Mouse (Mus musculus) liver, embryonic 13.5 days (tissue): ENCODE results near the gene Pde11a. TPM values are rescaled to one million over a fixed set of nuclear protein-coding genes. Genes with fewer than 3 reads are reported as not detected.

ENCODE experiments used
- ATAC-seq: fragments of 200-750 bp; cut with Nextera tagmentation; 2 replicates; pipeline ENCODE4 v1.8.0; 2017; ENCODE audit warnings: low read depth, mild to moderate bottlenecking, moderate number of reproducible peaks, moderate library complexity
- DNase-seq: peaks from one replicate; pipeline ENCODE4 v3.0.0; 2022
- H3K27ac ChIP-seq: fragments of 300-500 bp; sonication (generic); 2 replicates; pipeline ENCODE4 v1.5.1; 2015; ENCODE audit warnings: moderate library complexity, mild to moderate bottlenecking, inconsistent platforms
- H3K27me3 ChIP-seq: fragments of 300-500 bp; sonication (generic); 2 replicates; pipeline ENCODE4 v1.6.1; 2015; ENCODE audit warnings: mild to moderate bottlenecking, inconsistent platforms
- H3K36me3 ChIP-seq: fragments of 300-500 bp; sonication (generic); 2 replicates; pipeline ENCODE4 v1.6.1; 2015; ENCODE audit warnings: mild to moderate bottlenecking, inconsistent platforms
- H3K4me1 ChIP-seq: fragments of 300-500 bp; sonication (generic); replicated peaks from 2 replicates; pipeline ENCODE4 v1.6.1; 2015; ENCODE audit warnings: inconsistent platforms
- H3K4me2 ChIP-seq: fragments of 300-500 bp; sonication (generic); 2 replicates; pipeline ENCODE4 v1.6.1; 2015; ENCODE audit warnings: inconsistent platforms, mild to moderate bottlenecking, moderate library complexity
- H3K4me3 ChIP-seq: fragments of 300-500 bp; sonication (generic); replicated peaks from 2 replicates; pipeline ENCODE4 v1.5.1; 2015; ENCODE audit warnings: mild to moderate bottlenecking, inconsistent platforms
- H3K9ac ChIP-seq: fragments of 300-500 bp; sonication (generic); 2 replicates; pipeline ENCODE4 v1.6.1; 2015; ENCODE audit warnings: mild to moderate bottlenecking, inconsistent platforms
- H3K9me3 ChIP-seq: fragments of 300-500 bp; sonication (generic); replicated peaks from 2 replicates; pipeline ENCODE4 v1.6.1; 2016; ENCODE audit warnings: inconsistent platforms
- WGBS: fragments of 180-500 bp; shearing (Covaris S2); methylation state at CpG from one replicate; pipeline ENCODE4 v1.1.7; 2015; ENCODE audit not compliant: insufficient replicate concordance; 5-methylcytosine and 5-hydroxymethylcytosine counted together
- polyA plus RNA-seq: library from polyadenylated mRNA; unstranded; fragments of >200 nt; fragmentation: Nextera tagmentation; extraction: Ambion mirVana; gene quantifications from 2 replicates; pipeline ENCODE4 v1.2.1, GENCODE M21; 2015

Pde11a gene
- polyA plus RNA-seq, 1 experiment from 2014 or later, result not detected

- Histone ChIP-seq H3K36me3 (no peaks in the 10 kb centered on the region), H3K9ac (no peak overlapping the region), H3K27me3 (no peaks in the 10 kb centered on the region), H3K4me1 (0 out of 2 replicates have a peak, but pooled peaks cover 1% of the 10 kb centered on the region), H3K27ac (no peak overlapping the region), H3K4me3 (no peak overlapping the region), H3K4me2 (no peak overlapping the region), H3K9me3 (no peaks in the 10 kb centered on the region)
- DNase-seq (no peak), ATAC-seq (no peak)
- 20% methylated on average over 6 of the region's 6 CpGs for WGBS
Measured at GRCm38 (mm10) chr2:76114734-76115133, 223.8 kb downstream of the Pde11a start.

- Histone ChIP-seq H3K36me3 (no peaks in the 10 kb centered on the region), H3K4me1 (0 out of 2 replicates have a peak, but pooled peaks cover 2% of the 10 kb centered on the region), H3K4me2 (peak overlapping the region; percentile 30), H3K4me3 (no peak overlapping the region), H3K9ac (no peak overlapping the region), H3K27me3 (no peaks in the 10 kb centered on the region), H3K9me3 (no peaks in the 10 kb centered on the region), H3K27ac (no peak overlapping the region)
- WGBS, result 16% methylated on average over 8 of the region's 8 CpGs
- DNase-seq (peak; percentile 7), ATAC-seq (no peak)
Measured at GRCm38 (mm10) chr2:76109653-76110052, 228.9 kb downstream of the Pde11a start.

- H3K4me3 ChIP-seq, result no peak overlapping the region
- H3K27ac ChIP-seq, result no peak overlapping the region
- no peaks in the 10 kb centered on the region for H3K4me1 ChIP-seq
- no peak overlapping the region for H3K9ac ChIP-seq
- DNase-seq (no peak), ATAC-seq (no peak)
- H3K9me3 ChIP-seq, result no peaks in the 10 kb centered on the region
- no peaks in the 10 kb centered on the region for H3K36me3 ChIP-seq
- no peaks in the 10 kb centered on the region for H3K27me3 ChIP-seq
- H3K4me2 ChIP-seq, result no peak overlapping the region
- 64% methylated on average over 14 of the region's 14 CpGs for WGBS
Measured at GRCm38 (mm10) chr2:76101889-76102602, 236.5 kb downstream of the Pde11a start.

- H3K9ac ChIP-seq, result no peak overlapping the region
- H3K4me2 ChIP-seq, result no peak overlapping the region
- H3K9me3 ChIP-seq, result no peaks in the 10 kb centered on the region
- no peak overlapping the region for H3K4me3 ChIP-seq
- ATAC-seq (no peak), DNase-seq (no peak)
- H3K27me3 ChIP-seq, result no peaks in the 10 kb centered on the region
- no peak overlapping the region for H3K27ac ChIP-seq
- no peaks in the 10 kb centered on the region for H3K36me3 ChIP-seq
- no peaks in the 10 kb centered on the region for H3K4me1 ChIP-seq
- WGBS, result 45% methylated on average over 9 of the region's 9 CpGs
Measured at GRCm38 (mm10) chr2:76100597-76100996, 238.0 kb downstream of the Pde11a start.

- H3K9me3 ChIP-seq, result no peaks in the 10 kb centered on the region
- H3K27ac ChIP-seq, result no peak overlapping the region
- ATAC-seq, result no peak
- no peak overlapping the region for H3K4me3 ChIP-seq
- H3K4me1 ChIP-seq, result no peaks in the 10 kb centered on the region
- no peak overlapping the region for H3K9ac ChIP-seq
- H3K36me3 ChIP-seq, result no peaks in the 10 kb centered on the region
- DNase-seq, result no peak
- H3K27me3 ChIP-seq, result no peaks in the 10 kb centered on the region
- 63% methylated on average over 9 of the region's 9 CpGs for WGBS
- H3K4me2 ChIP-seq, result no peak overlapping the region
Measured at GRCm38 (mm10) chr2:76099726-76100347, 238.7 kb downstream of the Pde11a start.

GRCm38 (mm10) chr2:76098381-76098780 lies 240.2 kb downstream of the Pde11a start:
- WGBS, result 24% methylated on average over 8 of the region's 8 CpGs
- Histone ChIP-seq H3K4me1 (no peaks in the 10 kb centered on the region), H3K4me3 (no peak overlapping the region), H3K27me3 (no peaks in the 10 kb centered on the region), H3K27ac (no peak overlapping the region), H3K4me2 (no peak overlapping the region), H3K9ac (no peak overlapping the region), H3K36me3 (no peaks in the 10 kb centered on the region), H3K9me3 (no peaks in the 10 kb centered on the region)
- ATAC-seq, result no peak
- no peak for DNase-seq

- Histone ChIP-seq H3K27ac (no peak overlapping the region), H3K9ac (no peak overlapping the region), H3K9me3 (no peaks in the 10 kb centered on the region), H3K4me2 (no peak overlapping the region), H3K4me3 (no peak overlapping the region), H3K36me3 (no peaks in the 10 kb centered on the region), H3K4me1 (no peaks in the 10 kb centered on the region), H3K27me3 (no peaks in the 10 kb centered on the region)
- DNase-seq (no peak), ATAC-seq (no peak)
- WGBS, result 59% methylated on average over 7 of the region's 7 CpGs
Measured at GRCm38 (mm10) chr2:76097847-76098246, 240.7 kb downstream of the Pde11a start.

GRCm38 (mm10) chr2:76097284-76097683 lies 241.3 kb downstream of the Pde11a start:
- H3K27ac ChIP-seq, result no peak overlapping the region
- H3K27me3 ChIP-seq, result no peaks in the 10 kb centered on the region
- no peaks in the 10 kb centered on the region for H3K4me1 ChIP-seq
- H3K4me3 ChIP-seq, result no peak overlapping the region
- 51% methylated on average over 8 of the region's 8 CpGs for whole genome bisulfite sequencing
- H3K36me3 ChIP-seq, result no peaks in the 10 kb centered on the region
- H3K4me2 ChIP-seq, result no peak overlapping the region
- no peak for DNase-seq
- no peak for ATAC-seq
- no peak overlapping the region for H3K9ac ChIP-seq
- H3K9me3 ChIP-seq, result no peaks in the 10 kb centered on the region

GRCm38 (mm10) chr2:76095861-76096260 lies 242.7 kb downstream of the Pde11a start:
- no peaks in the 10 kb centered on the region for H3K27me3 ChIP-seq
- no peak overlapping the region for H3K27ac ChIP-seq
- no peak for DNase-seq
- no peaks in the 10 kb centered on the region for H3K36me3 ChIP-seq
- no peaks in the 10 kb centered on the region for H3K9me3 ChIP-seq
- no peak overlapping the region for H3K9ac ChIP-seq
- WGBS, result 78% methylated on average over 5 of the region's 5 CpGs
- no peaks in the 10 kb centered on the region for H3K4me1 ChIP-seq
- no peak overlapping the region for H3K4me2 ChIP-seq
- no peak for ATAC-seq
- no peak overlapping the region for H3K4me3 ChIP-seq

- H3K9ac ChIP-seq, result no peak overlapping the region
- H3K27ac ChIP-seq, result no peak overlapping the region
- H3K4me2 ChIP-seq, result no peak overlapping the region
- no peaks in the 10 kb centered on the region for H3K36me3 ChIP-seq
- no peak for ATAC-seq
- no peak overlapping the region for H3K4me3 ChIP-seq
- DNase-seq, result no peak
- no peaks in the 10 kb centered on the region for H3K27me3 ChIP-seq
- H3K9me3 ChIP-seq, result no peaks in the 10 kb centered on the region
- no peaks in the 10 kb centered on the region for H3K4me1 ChIP-seq
Measured at GRCm38 (mm10) chr2:76090506-76090905, 248.1 kb downstream of the Pde11a start.

- H3K9ac ChIP-seq, result no peak overlapping the region
- no peak overlapping the region for H3K4me3 ChIP-seq
- 40% methylated on average over 4 of the region's 4 CpGs for WGBS
- no peaks in the 10 kb centered on the region for H3K9me3 ChIP-seq
- no peak overlapping the region for H3K27ac ChIP-seq
- no peaks in the 10 kb centered on the region for H3K27me3 ChIP-seq
- H3K36me3 ChIP-seq, result no peaks in the 10 kb centered on the region
- H3K4me1 ChIP-seq, result no peaks in the 10 kb centered on the region
- DNase-seq (no peak), ATAC-seq (no peak)
- no peak overlapping the region for H3K4me2 ChIP-seq
Measured at GRCm38 (mm10) chr2:76088844-76089243, 249.7 kb downstream of the Pde11a start.

- Histone ChIP-seq H3K9me3 (no peaks in the 10 kb centered on the region), H3K4me2 (no peak overlapping the region), H3K27me3 (no peaks in the 10 kb centered on the region), H3K9ac (no peak overlapping the region), H3K36me3 (no peaks in the 10 kb centered on the region), H3K4me1 (no peaks in the 10 kb centered on the region), H3K4me3 (no peak overlapping the region), H3K27ac (no peak overlapping the region)
- WGBS, result 41% methylated on average over 5 of the region's 5 CpGs
- ATAC-seq (no peak), DNase-seq (no peak)
Measured at GRCm38 (mm10) chr2:76088413-76088812, 250.2 kb downstream of the Pde11a start.
